Mouse (Mus musculus) cortical plate, adult 2 months (tissue): ENCODE data around the gene Exog.

Experiments used
- CTCF ChIP-seq: fragments of 200-500 bp; IDR thresholded peaks from 2 replicates; pipeline ENCODE4 v1.5.1; 2011; ENCODE audit warnings: mild to moderate bottlenecking, control low read depth, low read length; ENCODE audit not compliant: insufficient read depth; ENCODE audit errors: extremely low read depth
- POLR2A ChIP-seq: fragments of 200-500 bp; IDR thresholded peaks from 2 replicates; pipeline ENCODE4 v1.6.1; 2011; ENCODE audit warnings: mild to moderate bottlenecking, low read length, control low read depth; ENCODE audit not compliant: insufficient read depth; ENCODE audit errors: extremely low read depth

DNA sequence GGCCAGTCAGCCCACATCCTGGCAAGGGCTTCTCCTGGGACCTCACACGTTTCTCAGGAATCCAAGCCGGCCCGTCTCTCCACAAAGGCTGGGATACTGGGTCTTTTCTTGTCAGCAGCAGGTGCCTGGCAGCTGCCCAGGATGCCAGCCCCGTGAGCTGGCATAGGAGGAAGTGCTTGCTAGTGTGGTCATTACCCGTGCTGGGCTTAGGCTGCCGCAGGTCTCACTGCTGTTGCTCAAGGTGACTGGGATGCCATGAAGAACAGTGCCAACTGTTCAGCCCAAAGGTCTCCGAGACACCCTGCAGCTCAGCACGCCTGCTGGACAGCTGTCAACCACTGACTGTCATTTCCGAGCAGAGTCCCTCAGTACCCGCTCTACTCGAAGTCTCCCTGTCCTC lies 33.6 kb downstream of the Exog start:
- TF ChIP-seq POLR2A (no peak), CTCF (no peak)
